Mouse (Mus musculus): ENCODE results near the gene Dusp16. TPM values are rescaled to one million over a fixed set of nuclear protein-coding genes. Genes with fewer than 3 reads are reported as not detected.
A peak's percentile ranks its signal among the peaks of the same experiment; 100 is the strongest.

Gene Dusp16
- polyA plus RNA-seq (2016; fragmentation: Nextera tagmentation; extraction: Ambion mirVana): 11.0 and 11.5 TPM in 2 replicates

DNA sequence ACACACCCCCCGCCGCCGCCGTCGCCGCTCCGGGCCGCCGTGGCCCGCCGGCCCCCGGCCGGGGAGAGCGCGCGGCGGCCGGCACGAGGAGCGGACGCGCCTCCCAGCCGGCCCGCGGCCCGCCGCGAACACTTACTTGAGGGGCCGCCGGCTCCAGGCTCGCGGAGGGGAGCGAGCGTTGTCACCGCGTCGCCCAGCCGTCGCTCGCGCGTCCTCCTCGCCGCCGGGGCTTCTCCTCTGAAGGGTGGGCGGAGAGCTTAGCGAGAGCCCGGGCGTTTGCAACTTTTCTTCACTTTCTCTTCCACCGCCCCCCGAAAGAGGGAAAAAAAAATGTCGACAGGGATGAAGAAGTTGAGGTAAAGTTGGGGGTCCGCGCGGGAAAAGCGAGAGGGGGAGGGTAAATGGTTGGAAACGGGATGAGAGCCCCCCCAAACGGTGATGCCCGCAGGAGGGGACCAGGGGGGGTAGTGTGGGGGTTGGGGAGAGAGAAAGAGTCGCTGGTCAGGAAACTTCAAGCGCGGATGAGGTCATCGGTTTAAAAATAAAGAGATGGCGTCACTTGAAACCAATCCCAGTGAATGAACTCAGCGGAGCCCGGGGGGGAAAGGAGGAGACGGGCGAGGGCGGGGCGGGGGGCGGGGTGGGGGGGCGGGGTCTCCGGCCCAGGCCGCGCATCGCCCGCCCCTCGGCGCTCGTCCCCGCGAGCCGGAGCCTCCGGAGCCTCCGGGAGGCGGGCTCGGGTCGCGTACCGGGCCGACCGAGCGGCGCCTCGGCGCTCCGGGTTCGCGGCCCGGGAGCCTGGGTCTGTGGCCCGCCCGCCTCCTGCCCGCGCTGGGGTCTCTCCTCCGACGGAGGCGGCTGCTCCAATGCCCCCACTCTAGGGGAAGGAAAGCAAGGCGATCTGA, at the start of gene Dusp16:
TSS of gene Dusp16 (minus strand) at position 485 of the 905 bp plus-strand sequence.
- Histone ChIP-seq H3K4me1 (no peaks in the 10 kb centered on the region), H3K4me2 (replicated peaks) (peak within 1 kb of the TSS; percentile 64), H3K9ac (peak within 1 kb of the TSS; percentile 87), H3K36me3 (no peaks in the 10 kb centered on the region), H3K4me3 (peak within 1 kb of the TSS; percentile 69), H3K9me3 (no peaks in the 10 kb centered on the region), H3K27me3 (replicated peaks) (no peaks in the 10 kb centered on the region), H3K27ac (peak within 1 kb of the TSS; percentile 64)
- ATAC-seq (ENCODE audit: low FRiP score, low read depth): peak; percentile 85
- under 1% methylated on average over 85 of the region's 108 CpGs for WGBS

DNA sequence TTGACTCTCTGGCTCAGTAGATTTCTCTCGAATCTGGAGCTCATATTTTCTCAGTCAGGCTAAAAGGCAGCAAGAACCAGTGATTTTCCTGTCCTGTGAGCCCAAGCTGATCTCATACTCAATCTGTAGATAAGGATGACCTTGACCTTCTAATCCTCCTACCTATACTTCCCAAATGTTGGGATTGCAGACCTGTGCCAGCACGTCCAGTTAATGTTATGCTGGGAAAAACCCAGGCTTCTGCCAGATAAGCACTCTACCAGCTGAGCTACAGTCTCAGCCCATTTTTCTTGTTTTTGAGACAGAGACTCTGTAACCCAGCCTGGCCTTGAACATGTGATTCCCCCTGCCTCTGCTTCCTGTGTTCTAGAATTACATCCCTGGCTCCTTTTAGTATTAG, 47.9 kb upstream of the Dusp16 start:
- Histone ChIP-seq H3K9me3 (no peaks in the 10 kb centered on the region), H3K36me3 (no peaks in the 10 kb centered on the region), H3K4me1 (no peaks in the 10 kb centered on the region), H3K27me3 (replicated peaks) (no peaks in the 10 kb centered on the region), H3K9ac (no peak overlapping the region), H3K4me2 (replicated peaks) (no peak overlapping the region), H3K4me3 (no peak overlapping the region), H3K27ac (no peak overlapping the region)
- no peak for ATAC-seq (ENCODE audit: low FRiP score, low read depth)
- WGBS: 84% methylated on average over 2 of the region's 2 CpGs

DNA sequence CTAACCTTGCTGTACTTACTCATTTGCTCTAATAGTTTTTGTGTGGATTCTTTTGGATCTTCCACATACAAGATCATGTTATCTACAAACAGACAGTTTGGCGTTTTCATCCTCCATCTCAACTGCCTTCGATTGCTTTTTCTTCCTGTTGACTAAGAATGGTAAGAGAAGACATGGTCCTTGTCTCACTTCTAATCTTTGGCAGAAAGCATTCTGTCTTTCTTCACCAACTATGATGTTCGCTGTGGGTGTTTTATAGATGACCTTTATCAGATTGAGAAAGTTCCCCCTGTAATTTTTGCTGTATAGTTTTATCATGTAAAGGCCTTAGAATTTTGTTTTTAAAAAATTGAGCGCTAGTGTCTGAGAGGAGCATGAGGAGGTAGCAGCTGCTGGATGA, 45.7 kb upstream of the Dusp16 start:
- no peak for ATAC-seq (ENCODE audit: low FRiP score, low read depth)
- Histone ChIP-seq H3K27ac (no peak overlapping the region), H3K9me3 (no peaks in the 10 kb centered on the region), H3K4me3 (no peak overlapping the region), H3K27me3 (replicated peaks) (no peaks in the 10 kb centered on the region), H3K4me1 (no peaks in the 10 kb centered on the region), H3K9ac (no peak overlapping the region), H3K36me3 (no peaks in the 10 kb centered on the region), H3K4me2 (replicated peaks) (no peak overlapping the region)
- WGBS: 90% methylated on average over 4 of the region's 4 CpGs

DNA sequence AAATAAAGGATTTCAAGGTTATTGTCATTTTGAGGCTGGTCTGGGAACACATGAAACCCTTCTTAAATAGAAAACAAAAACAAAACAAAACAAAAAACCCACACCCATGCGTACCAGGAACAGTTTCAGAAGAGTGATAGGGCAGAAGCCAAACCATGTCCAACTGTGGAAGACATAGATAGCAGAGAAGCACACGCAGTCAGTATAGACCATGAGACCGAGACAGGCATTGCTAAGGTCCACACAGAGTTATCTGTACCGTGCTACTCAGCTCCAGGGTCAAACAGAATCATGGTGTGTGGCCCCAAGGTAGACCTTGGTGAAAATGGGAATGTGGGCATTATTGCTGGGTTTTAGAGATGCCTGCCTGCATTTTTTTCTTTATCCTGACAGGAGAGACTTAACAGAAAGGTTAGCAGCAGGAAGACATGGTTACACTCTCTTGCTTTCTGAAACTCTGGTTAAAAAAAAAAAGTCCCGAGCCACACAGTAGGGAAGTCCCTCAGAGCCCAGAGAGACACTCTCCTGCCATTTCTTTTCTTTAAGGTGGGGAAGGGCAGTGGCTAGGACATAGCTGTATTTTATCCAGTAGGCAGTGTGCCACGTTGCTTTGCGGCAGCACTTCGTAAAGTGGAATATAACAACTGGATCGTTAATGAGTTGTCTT, 42.3 kb upstream of the Dusp16 start:
- Histone ChIP-seq H3K9ac (no peak overlapping the region), H3K27me3 (replicated peaks) (no peaks in the 10 kb centered on the region), H3K36me3 (no peaks in the 10 kb centered on the region), H3K4me2 (replicated peaks) (no peak overlapping the region), H3K9me3 (no peaks in the 10 kb centered on the region), H3K27ac (no peak overlapping the region), H3K4me1 (no peaks in the 10 kb centered on the region), H3K4me3 (no peak overlapping the region)
- no peak for ATAC-seq (ENCODE audit: low FRiP score, low read depth)
- WGBS: 80% methylated on average over 9 of the region's 9 CpGs

DNA sequence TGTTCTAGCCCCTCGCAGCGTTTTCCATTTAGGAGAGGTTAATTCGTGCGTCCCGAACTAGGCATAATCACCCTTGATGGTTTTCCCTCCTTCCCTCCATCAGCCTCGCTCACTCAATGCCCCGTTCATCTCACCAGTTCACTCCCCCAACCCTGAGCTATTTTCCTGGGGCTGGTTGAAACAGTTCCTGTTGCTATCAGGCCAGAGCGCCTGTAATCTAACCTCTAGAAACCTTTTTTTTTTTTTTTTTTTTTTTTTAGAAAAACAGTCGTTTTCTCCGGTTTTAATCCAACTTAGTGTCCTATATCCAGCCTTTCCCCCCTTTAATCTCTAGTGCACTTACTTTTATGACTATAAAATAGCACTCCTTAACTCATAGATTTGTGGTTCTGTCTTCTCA, 38.4 kb upstream of the Dusp16 start:
- Histone ChIP-seq H3K4me1 (peaks cover 7% of the 10 kb centered on the region; the same call in 1 of the 2 replicates), H3K4me3 (peak overlapping the region; percentile 72), H3K9ac (peak overlapping the region; percentile 80; the same call in 1 of the 2 replicates), H3K9me3 (no peaks in the 10 kb centered on the region), H3K27ac (no peak overlapping the region), H3K27me3 (replicated peaks) (no peaks in the 10 kb centered on the region), H3K4me2 (replicated peaks) (peak overlapping the region; percentile 72), H3K36me3 (no peaks in the 10 kb centered on the region)
- ATAC-seq (ENCODE audit: low FRiP score, low read depth): no peak
- 3% methylated on average over 10 of the region's 10 CpGs for WGBS

DNA sequence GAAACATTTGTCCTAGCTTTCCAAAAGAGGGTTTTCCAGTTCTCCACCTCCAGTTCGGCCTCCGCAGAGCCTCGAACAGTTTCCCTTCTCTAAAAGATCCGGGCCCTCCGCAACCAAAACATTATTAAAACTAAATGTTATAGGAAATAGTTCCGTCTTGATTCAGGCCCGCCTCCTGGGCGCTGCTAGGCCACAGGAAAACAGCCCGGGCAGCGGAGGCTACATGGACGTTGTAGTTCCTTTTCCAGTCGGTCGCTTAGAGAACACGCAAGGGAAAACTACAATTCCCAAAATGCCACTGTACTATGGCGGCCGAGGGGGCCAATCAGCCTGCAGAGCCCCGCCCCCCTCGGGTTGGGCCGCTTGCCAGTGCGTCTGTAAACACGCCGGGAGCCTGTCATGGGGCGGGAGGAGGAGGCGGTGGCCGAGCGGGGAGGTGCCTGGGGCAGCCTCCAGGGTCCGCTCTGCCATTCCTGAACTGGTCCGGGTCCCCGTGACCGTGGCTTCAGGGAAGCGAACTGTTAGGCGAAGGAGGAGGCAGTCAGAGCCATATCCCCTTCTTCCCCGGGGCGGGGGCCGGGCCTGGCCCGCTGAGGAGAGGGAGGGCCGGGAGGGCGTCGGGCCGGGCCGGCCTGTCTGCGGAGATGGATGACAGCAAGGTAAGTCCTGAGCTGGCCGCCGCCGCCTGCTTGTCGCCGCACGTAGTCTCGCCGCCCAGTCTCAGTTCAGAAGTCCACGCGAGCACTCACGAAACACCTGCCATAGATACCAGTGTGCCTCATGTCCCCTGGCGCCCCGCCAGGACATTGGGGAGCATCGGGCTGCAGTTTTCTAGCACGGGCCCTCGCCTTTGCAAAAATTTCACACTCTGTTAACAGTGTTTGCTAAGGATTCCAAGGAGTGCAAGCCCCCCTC, 37.6 kb upstream of the Dusp16 start, which contains the start of gene Crebl2:
TSS of gene Crebl2 (plus strand) at position 369 of the 915 bp plus-strand sequence.
- Histone ChIP-seq H3K27me3 (replicated peaks) (no peaks in the 10 kb centered on the region), H3K4me2 (replicated peaks) (peak within 1 kb of the TSS; percentile 72), H3K4me1 (peaks cover 7% of the 10 kb centered on the region; the same call in 1 of the 2 replicates), H3K36me3 (no peaks in the 10 kb centered on the region), H3K9ac (peak within 1 kb of the TSS; percentile 80), H3K27ac (peak within 1 kb of the TSS; percentile 74; the same call in 1 of the 2 replicates), H3K4me3 (peak within 1 kb of the TSS; percentile 72), H3K9me3 (no peaks in the 10 kb centered on the region)
- WGBS: under 1% methylated on average over 57 of the region's 58 CpGs
- ATAC-seq (ENCODE audit: low FRiP score, low read depth): peak; percentile 97

DNA sequence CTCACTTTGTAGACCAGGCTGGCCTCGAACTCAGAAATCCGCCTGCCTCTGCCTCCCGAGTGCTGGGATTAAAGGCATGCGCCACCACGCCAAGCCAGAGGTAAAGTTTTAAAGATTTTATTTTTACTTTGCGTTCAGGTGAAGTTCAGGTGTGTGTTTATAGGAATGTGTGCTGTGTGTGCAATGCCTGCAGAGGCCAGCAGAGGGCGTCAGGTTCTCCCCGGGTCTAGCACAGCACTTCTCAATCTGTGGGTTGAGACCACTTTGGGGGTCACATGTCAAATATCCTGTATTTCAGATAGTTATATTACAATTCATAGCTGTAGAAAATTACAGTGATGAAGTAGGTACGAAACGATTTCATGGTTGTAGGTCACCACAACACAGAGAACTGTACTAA, 30.4 kb upstream of the Dusp16 start:
- no peaks in the 10 kb centered on the region for H3K4me1 ChIP-seq
- no peak overlapping the region for H3K9ac ChIP-seq
- H3K27me3 ChIP-seq (replicated peaks): no peaks in the 10 kb centered on the region
- no peak overlapping the region for H3K4me3 ChIP-seq
- H3K36me3 ChIP-seq: no peaks in the 10 kb centered on the region
- 73% methylated on average over 10 of the region's 10 CpGs for WGBS
- ATAC-seq (ENCODE audit: low FRiP score, low read depth): no peak
- H3K4me2 ChIP-seq (replicated peaks): no peak overlapping the region
- H3K27ac ChIP-seq: no peak overlapping the region
- no peaks in the 10 kb centered on the region for H3K9me3 ChIP-seq

DNA sequence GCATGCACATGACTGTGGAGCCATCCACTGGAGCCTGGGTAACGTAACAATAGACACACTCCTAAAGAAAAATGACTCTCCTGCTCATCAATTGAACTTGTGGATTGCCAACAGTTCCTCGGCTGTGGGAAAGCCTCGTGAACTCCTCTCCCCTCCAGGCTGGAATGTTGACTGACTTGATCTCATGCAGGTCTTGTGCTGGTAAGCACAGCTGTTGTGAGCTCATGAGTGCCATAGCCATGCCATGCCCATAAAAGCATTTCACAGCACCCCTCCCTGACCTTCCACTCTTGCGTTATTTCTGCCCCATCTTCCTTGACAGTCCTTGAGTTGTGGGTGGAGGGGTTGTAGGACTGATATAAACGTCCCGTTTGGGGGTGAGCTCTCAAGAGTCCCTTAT, 28.0 kb upstream of the Dusp16 start:
- Histone ChIP-seq H3K4me2 (replicated peaks) (no peak overlapping the region), H3K27ac (no peak overlapping the region), H3K4me3 (no peak overlapping the region), H3K27me3 (replicated peaks) (no peaks in the 10 kb centered on the region), H3K9me3 (no peaks in the 10 kb centered on the region), H3K4me1 (no peaks in the 10 kb centered on the region), H3K36me3 (no peaks in the 10 kb centered on the region), H3K9ac (no peak overlapping the region)
- WGBS: 41% methylated on average over 6 of the region's 6 CpGs
- ATAC-seq (ENCODE audit: low FRiP score, low read depth): no peak

DNA sequence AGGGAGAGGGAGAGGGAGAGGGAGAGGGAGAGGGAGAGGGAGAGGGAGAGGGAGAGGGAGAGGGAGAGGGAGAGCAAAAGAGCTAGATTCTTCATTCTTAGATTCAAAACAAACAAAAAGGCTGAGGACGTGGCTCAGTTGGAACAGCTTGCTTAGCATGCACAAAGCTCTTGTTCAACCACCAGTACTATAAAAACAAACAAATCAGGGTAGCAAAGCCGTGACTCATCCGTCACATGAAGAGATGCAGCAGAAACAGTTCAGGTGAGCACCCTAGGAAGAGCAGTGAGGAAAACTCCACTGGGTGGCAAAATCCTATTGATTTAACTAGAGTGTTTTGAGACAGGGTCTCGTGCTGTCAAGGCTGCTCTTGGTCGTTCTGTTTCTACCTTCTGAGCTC, 27.3 kb upstream of the Dusp16 start:
- Histone ChIP-seq H3K4me1 (no peaks in the 10 kb centered on the region), H3K4me3 (no peak overlapping the region), H3K36me3 (no peaks in the 10 kb centered on the region), H3K27ac (no peak overlapping the region), H3K9ac (no peak overlapping the region), H3K9me3 (no peaks in the 10 kb centered on the region), H3K27me3 (replicated peaks) (no peaks in the 10 kb centered on the region), H3K4me2 (replicated peaks) (no peak overlapping the region)
- no peak for ATAC-seq (ENCODE audit: low FRiP score, low read depth)
- 56% methylated on average over 5 of the region's 5 CpGs for WGBS

DNA sequence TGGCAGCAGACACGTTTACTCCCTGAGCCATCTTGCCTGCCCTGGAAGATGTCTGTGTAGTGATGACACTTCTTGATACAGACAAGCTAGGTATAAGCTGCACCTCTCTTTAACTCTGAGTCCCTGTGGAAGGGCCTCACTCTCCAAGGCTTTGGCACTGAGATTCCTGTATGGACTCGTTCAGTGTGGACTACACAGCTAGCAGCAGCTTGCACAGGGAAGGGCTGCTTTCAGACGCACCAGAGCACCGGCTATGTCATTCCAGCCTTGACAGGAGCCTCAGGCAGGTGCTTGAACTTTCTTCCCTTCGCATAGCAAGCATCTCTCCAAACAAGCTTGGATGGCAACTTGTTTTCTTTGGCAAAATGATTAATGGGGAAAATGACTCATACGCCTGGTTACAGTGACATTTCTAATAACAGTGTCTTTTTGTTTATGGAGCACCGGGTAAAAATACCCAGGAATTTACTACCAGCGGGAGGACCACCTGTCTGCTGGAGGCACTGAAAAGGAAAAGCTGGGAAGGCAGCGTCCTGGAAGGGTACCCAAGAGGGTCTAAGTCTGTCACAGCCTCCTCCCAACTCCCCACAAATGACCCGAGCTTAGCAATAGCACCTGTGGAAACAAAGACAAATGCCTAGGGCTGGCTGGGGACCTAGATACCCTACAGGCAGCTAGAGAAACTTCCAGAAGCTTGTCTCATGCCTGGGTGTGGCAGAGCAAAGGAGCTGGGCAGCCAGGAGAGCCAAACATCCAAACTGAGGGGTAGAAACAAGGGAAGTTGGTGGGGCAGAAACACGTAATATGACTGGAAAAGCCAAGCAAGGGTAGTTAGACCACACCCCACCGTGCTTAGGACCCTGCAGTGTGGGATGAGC, 24.9 kb upstream of the Dusp16 start:
- 75% methylated on average over 12 of the region's 12 CpGs for WGBS
- H3K27me3 ChIP-seq (replicated peaks): no peaks in the 10 kb centered on the region; the same call in 1 of the 2 replicates
- no peak overlapping the region for H3K9ac ChIP-seq
- H3K4me1 ChIP-seq: no peaks in the 10 kb centered on the region
- H3K4me3 ChIP-seq: no peak overlapping the region
- no peak for ATAC-seq (ENCODE audit: low FRiP score, low read depth)
- H3K36me3 ChIP-seq: no peaks in the 10 kb centered on the region
- no peak overlapping the region for H3K27ac ChIP-seq
- H3K9me3 ChIP-seq: no peaks in the 10 kb centered on the region
- H3K4me2 ChIP-seq (replicated peaks): no peak overlapping the region

DNA sequence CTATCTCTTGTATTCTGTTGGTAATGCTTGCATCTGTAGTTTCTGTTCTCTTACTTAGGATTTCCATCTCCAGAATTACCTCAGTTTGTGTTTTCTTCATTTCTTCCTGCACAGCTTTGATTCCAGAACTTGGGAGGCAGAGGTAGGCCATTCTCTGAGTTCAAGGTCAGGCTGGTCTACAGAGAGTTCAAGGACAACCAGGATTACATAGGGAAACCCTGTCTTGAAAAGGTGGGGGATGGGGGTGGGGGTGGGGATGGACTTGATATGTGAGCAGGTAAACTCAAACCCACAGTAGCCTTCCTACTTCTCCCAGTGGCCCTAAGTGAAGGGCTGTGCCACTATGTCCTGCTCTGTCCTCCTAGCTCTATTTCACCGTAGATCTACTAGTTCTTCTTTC, 20.6 kb upstream of the Dusp16 start:
- H3K4me2 ChIP-seq (replicated peaks): no peak overlapping the region

More for the DNA sequence above, 20.6 kb upstream of the Dusp16 start:
- H3K9ac ChIP-seq: no peak overlapping the region
- no peak for ATAC-seq (ENCODE audit: low FRiP score, low read depth)
- no peak overlapping the region for H3K4me3 ChIP-seq
- 77% methylated on average over 1 of the region's 1 CpGs for WGBS
- no peaks in the 10 kb centered on the region for H3K4me1 ChIP-seq
- no peak overlapping the region for H3K27ac ChIP-seq
- no peaks in the 10 kb centered on the region; the same call in 1 of the 2 replicates for H3K27me3 ChIP-seq (replicated peaks)
- H3K36me3 ChIP-seq: no peaks in the 10 kb centered on the region
- no peaks in the 10 kb centered on the region for H3K9me3 ChIP-seq
